Mouse (Mus musculus) liver, embryonic 16.5 days (tissue): Measurements from ENCODE around the gene Tle2. TPM values are rescaled to one million over a fixed set of nuclear protein-coding genes. Genes with fewer than 3 reads are reported as not detected.

Experiments used
- ATAC-seq: fragments of 200-750 bp; cut with Nextera tagmentation; 2 replicates; pipeline ENCODE4 v1.8.0; 2017; ENCODE audit warnings: low read depth, mild to moderate bottlenecking, moderate number of reproducible peaks, moderate library complexity
- H3K27ac ChIP-seq: fragments of 300-500 bp; sonication (generic); 2 replicates; pipeline ENCODE4 v1.5.1; 2014; ENCODE audit warnings: mild to moderate bottlenecking, low read length
- H3K27me3 ChIP-seq: fragments of 300-500 bp; sonication (generic); 2 replicates; pipeline ENCODE4 v1.6.1; 2014; ENCODE audit warnings: low read depth, low read length, mixed read lengths; ENCODE audit not compliant: control insufficient read depth, insufficient read depth
- H3K36me3 ChIP-seq: fragments of 300-500 bp; sonication (generic); 2 replicates; pipeline ENCODE4 v1.6.1; 2014; ENCODE audit warnings: mild to moderate bottlenecking; ENCODE audit not compliant: control insufficient read depth, insufficient read depth
- H3K4me1 ChIP-seq: fragments of 300-500 bp; sonication (generic); 2 replicates; pipeline ENCODE4 v1.6.1; 2014; ENCODE audit warnings: low read depth, low read length, mixed read lengths; ENCODE audit not compliant: control insufficient read depth
- H3K4me2 ChIP-seq: fragments of 300-500 bp; sonication (generic); 2 replicates; pipeline ENCODE4 v1.6.1; 2014; ENCODE audit warnings: low read depth, low read length, mixed read lengths
- H3K4me3 ChIP-seq: fragments of 300-500 bp; sonication (generic); 2 replicates; pipeline ENCODE4 v1.5.1; 2014; ENCODE audit warnings: low read depth, mild to moderate bottlenecking, low read length
- H3K9ac ChIP-seq: fragments of 300-500 bp; sonication (generic); 2 replicates; pipeline ENCODE4 v1.6.1; 2014; ENCODE audit warnings: low read depth, low read length
- H3K9me3 ChIP-seq: fragments of 300-500 bp; sonication (generic); replicated peaks from 2 replicates; pipeline ENCODE4 v1.6.1; 2016; ENCODE audit warnings: low read length; ENCODE audit not compliant: control insufficient read depth
- whole genome bisulfite sequencing: fragments of 180-500 bp; shearing (Covaris S2); extraction: QIAGEN DNeasy Blood & Tissue Kit; methylation state at CpG from one replicate; pipeline ENCODE4 v1.1.7; 2014; ENCODE audit not compliant: insufficient replicate concordance; 5-methylcytosine and 5-hydroxymethylcytosine counted together
- polyA plus RNA-seq: library from polyadenylated mRNA; unstranded; fragments of >200 nt; fragmentation: Nextera tagmentation; extraction: Ambion mirVana; gene quantifications from 2 replicates; pipeline ENCODE4 v1.2.1, GENCODE M21; 2015

Gene Tle2
- polyA plus RNA-seq, 1 experiment from 2014 or later: 2.7 TPM

- peak; percentile 14; the same call in 1 of the 2 replicates for ATAC-seq
- Histone ChIP-seq H3K4me2 (peak overlapping the region; percentile 86), H3K27ac (peak overlapping the region; percentile 93), H3K36me3 (no peaks in the 10 kb centered on the region), H3K9ac (peak overlapping the region; percentile 46), H3K27me3 (no peaks in the 10 kb centered on the region), H3K4me3 (peak overlapping the region; percentile 78), H3K9me3 (no peaks in the 10 kb centered on the region), H3K4me1 (peaks cover 47% of the 10 kb centered on the region)
- 9% methylated on average over 29 of the region's 29 CpGs for WGBS
Measured at GRCm38 (mm10) chr10:81604968-81605665, 30.8 kb downstream of the Tle2 start.

DNA sequence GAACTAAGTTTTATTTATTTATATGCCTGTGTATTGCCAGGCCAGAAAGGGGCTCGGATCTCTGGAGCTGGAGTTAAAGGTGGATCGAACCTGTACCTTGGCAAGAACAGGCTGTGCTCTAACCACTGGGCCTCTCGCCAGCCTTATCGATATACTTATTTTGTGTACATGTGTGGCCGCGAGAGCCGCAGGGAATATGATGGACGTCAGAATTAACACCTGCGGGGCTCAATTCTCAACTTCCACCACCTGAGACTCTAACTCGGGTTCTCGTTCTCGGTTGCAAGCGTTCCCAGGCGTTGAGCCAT lies 31.3 kb downstream of the Tle2 start:
- peaks cover 42% of the 10 kb centered on the region for H3K4me1 ChIP-seq
- peak overlapping the region; percentile 46 for H3K9ac ChIP-seq
- peak overlapping the region; percentile 78 for H3K4me3 ChIP-seq
- no peaks in the 10 kb centered on the region for H3K9me3 ChIP-seq
- peak overlapping the region; percentile 86 for H3K4me2 ChIP-seq
- H3K27me3 ChIP-seq: no peaks in the 10 kb centered on the region
- H3K27ac ChIP-seq: peak overlapping the region; percentile 93
- no peak for ATAC-seq
- H3K36me3 ChIP-seq: no peaks in the 10 kb centered on the region
- 2% methylated on average over 14 of the region's 14 CpGs for WGBS

- Histone ChIP-seq H3K9me3 (no peaks in the 10 kb centered on the region), H3K4me3 (peak within 1 kb of the TSS; percentile 78), H3K36me3 (no peaks in the 10 kb centered on the region), H3K27me3 (no peaks in the 10 kb centered on the region), H3K4me2 (peak within 1 kb of the TSS; percentile 86), H3K27ac (peak within 1 kb of the TSS; percentile 93), H3K9ac (peak within 1 kb of the TSS; percentile 72), H3K4me1 (peaks cover 37% of the 10 kb centered on the region)
- ATAC-seq: peak; percentile 93
- WGBS: 2% methylated on average over 39 of the region's 39 CpGs
Measured at GRCm38 (mm10) chr10:81605974-81606751, 31.8 kb downstream of the Tle2 start, which contains the start of gene BC025920. Gene BC025920, plus strand, starts transcription at chr10:81606270.

- Histone ChIP-seq H3K9me3 (no peaks in the 10 kb centered on the region), H3K36me3 (no peaks in the 10 kb centered on the region), H3K27ac (no peak overlapping the region), H3K4me2 (no peak overlapping the region), H3K9ac (no peak overlapping the region), H3K4me1 (peaks cover 21% of the 10 kb centered on the region), H3K4me3 (no peak overlapping the region), H3K27me3 (no peaks in the 10 kb centered on the region)
- 67% methylated on average over 1 of the region's 1 CpGs for WGBS
- no peak for ATAC-seq
Measured at GRCm38 (mm10) chr10:81608308-81608707, 33.9 kb downstream of the Tle2 start.

- ATAC-seq: no peak
- Histone ChIP-seq H3K4me3 (no peak overlapping the region), H3K27me3 (no peaks in the 10 kb centered on the region), H3K4me1 (no peaks in the 10 kb centered on the region), H3K9ac (no peak overlapping the region), H3K36me3 (no peaks in the 10 kb centered on the region), H3K9me3 (no peaks in the 10 kb centered on the region), H3K4me2 (no peak overlapping the region), H3K27ac (no peak overlapping the region)
- 50% methylated on average over 3 of the region's 3 CpGs for WGBS
Measured at GRCm38 (mm10) chr10:81612779-81613178, 38.4 kb downstream of the Tle2 start.

DNA sequence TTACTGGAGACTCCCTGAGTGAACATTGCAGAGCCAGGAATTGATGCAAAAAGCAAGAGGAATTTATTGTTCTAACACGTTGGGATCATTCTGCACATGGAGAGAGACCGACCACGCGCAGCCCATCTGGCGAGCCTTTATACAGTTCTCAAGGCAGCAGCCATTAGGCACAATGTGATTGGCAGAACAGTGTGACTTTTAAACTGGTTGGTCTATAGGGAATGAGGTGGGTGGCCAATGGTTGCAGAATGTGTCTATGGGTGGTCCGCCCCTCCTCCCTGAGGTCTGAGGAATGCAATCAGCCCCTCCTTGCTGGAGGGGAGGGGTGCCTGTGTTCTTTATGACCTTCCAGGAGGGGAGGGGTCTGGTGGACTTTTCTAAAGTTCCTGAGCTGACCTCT lies 41.1 kb downstream of the Tle2 start:
- Histone ChIP-seq H3K36me3 (no peaks in the 10 kb centered on the region), H3K9ac (no peak overlapping the region), H3K4me3 (no peak overlapping the region), H3K27me3 (no peaks in the 10 kb centered on the region), H3K4me2 (no peak overlapping the region), H3K27ac (no peak overlapping the region), H3K4me1 (no peaks in the 10 kb centered on the region; the same call in 1 of the 2 replicates), H3K9me3 (no peaks in the 10 kb centered on the region)
- no peak for ATAC-seq
- 68% methylated on average over 6 of the region's 6 CpGs for WGBS

- H3K9ac ChIP-seq: no peak overlapping the region
- 57% methylated on average over 5 of the region's 5 CpGs for WGBS
- H3K4me3 ChIP-seq: no peak overlapping the region
- no peak overlapping the region for H3K4me2 ChIP-seq
- H3K27ac ChIP-seq: no peak overlapping the region
- no peak for ATAC-seq
- no peaks in the 10 kb centered on the region for H3K36me3 ChIP-seq
- peaks cover 6% of the 10 kb centered on the region for H3K4me1 ChIP-seq
- no peaks in the 10 kb centered on the region for H3K27me3 ChIP-seq
- H3K9me3 ChIP-seq: no peaks in the 10 kb centered on the region
Measured at GRCm38 (mm10) chr10:81619976-81620375, 45.6 kb downstream of the Tle2 start.

DNA sequence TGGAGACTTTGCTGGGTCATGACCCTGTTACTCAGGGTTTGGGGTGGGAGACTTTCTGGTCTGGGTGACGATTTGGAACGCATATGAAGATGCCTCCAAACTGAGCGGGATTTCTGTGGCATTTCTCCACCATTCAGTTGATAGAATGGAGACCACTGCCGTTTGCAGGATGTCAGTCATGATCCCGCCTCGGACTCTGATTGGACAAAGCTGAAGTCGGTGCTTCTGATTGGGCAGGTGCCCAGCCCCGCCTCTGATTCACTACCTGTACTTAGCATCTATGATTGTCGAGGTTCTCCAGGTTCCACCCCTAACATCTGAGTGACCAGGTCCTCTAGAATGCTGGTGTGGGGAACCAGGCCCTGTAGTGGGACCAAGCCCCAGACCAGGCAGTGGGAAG lies 46.4 kb downstream of the Tle2 start:
- H3K4me1 ChIP-seq: peaks cover 6% of the 10 kb centered on the region
- H3K27ac ChIP-seq: no peak overlapping the region
- H3K9ac ChIP-seq: no peak overlapping the region
- no peaks in the 10 kb centered on the region for H3K27me3 ChIP-seq
- H3K4me3 ChIP-seq: no peak overlapping the region
- H3K36me3 ChIP-seq: no peaks in the 10 kb centered on the region
- no peak for ATAC-seq
- H3K4me2 ChIP-seq: no peak overlapping the region
- WGBS: 56% methylated on average over 9 of the region's 9 CpGs
- no peaks in the 10 kb centered on the region for H3K9me3 ChIP-seq

- H3K4me3 ChIP-seq: no peak overlapping the region
- H3K4me2 ChIP-seq: no peak overlapping the region
- H3K27me3 ChIP-seq: no peaks in the 10 kb centered on the region
- 55% methylated on average over 8 of the region's 8 CpGs for WGBS
- no peak overlapping the region for H3K27ac ChIP-seq
- H3K36me3 ChIP-seq: no peaks in the 10 kb centered on the region
- ATAC-seq: no peak
- H3K9ac ChIP-seq: no peak overlapping the region
- peaks cover 20% of the 10 kb centered on the region for H3K4me1 ChIP-seq
- no peaks in the 10 kb centered on the region for H3K9me3 ChIP-seq
Measured at GRCm38 (mm10) chr10:81623441-81623840, 49.1 kb downstream of the Tle2 start.
